Mouse (Mus musculus): Measurements from ENCODE around the gene Gpm6b.

The Gpm6b gene

GRCm38 (mm10) chrX:166351790-166352189 lies 113.1 kb downstream of the Gpm6b start:
- in situ Hi-C loops (cut with MboI, MseI), result loop anchor here in 1 of 2 experiments (5.0 to 25.0 kb wide), 2 partner anchors 184 to 1814 kb away; no protein-coding TSS in a partner anchor

- in situ Hi-C loops (cut with MboI, MseI), result loop anchor here in 1 of 2 experiments (5.0 to 25.0 kb wide), 2 partner anchors 186 to 1816 kb away; no protein-coding TSS in a partner anchor
Measured at GRCm38 (mm10) chrX:166353412-166353811, 114.7 kb downstream of the Gpm6b start.

GRCm38 (mm10) chrX:166354913-166355312 lies 116.2 kb downstream of the Gpm6b start:
- in situ Hi-C loops (cut with MboI, MseI), result loop anchor here in 1 of 2 experiments (5.0 to 25.0 kb wide), 2 partner anchors 188 to 1818 kb away; no protein-coding TSS in a partner anchor

GRCm38 (mm10) chrX:166356276-166356675 lies 117.6 kb downstream of the Gpm6b start:
- in situ Hi-C loops (cut with MboI, MseI), result loop anchor here in 1 of 2 experiments (25.0 kb wide), 1 partner anchor 1819 kb away; no protein-coding TSS in a partner anchor

- in situ Hi-C loops (cut with MboI, MseI), result loop anchor here in 1 of 2 experiments (25.0 kb wide), 1 partner anchor 1822 kb away; no protein-coding TSS in a partner anchor
Measured at GRCm38 (mm10) chrX:166358955-166359354, 120.2 kb downstream of the Gpm6b start.

- in situ Hi-C loops (cut with MboI, MseI), result loop anchor here in 1 of 2 experiments (25.0 kb wide), 1 partner anchor 1823 kb away; no protein-coding TSS in a partner anchor
Measured at GRCm38 (mm10) chrX:166359927-166360440, 121.3 kb downstream of the Gpm6b start.

GRCm38 (mm10) chrX:166360455-166360854 lies 121.7 kb downstream of the Gpm6b start:
- in situ Hi-C loops (cut with MboI, MseI), result loop anchor here in 1 of 2 experiments (25.0 kb wide), 1 partner anchor 1823 kb away; no protein-coding TSS in a partner anchor

- in situ Hi-C loops (cut with MboI, MseI), result loop anchor here in 1 of 2 experiments (25.0 kb wide), 1 partner anchor 1828 kb away; no protein-coding TSS in a partner anchor
Measured at GRCm38 (mm10) chrX:166365458-166366213, 126.9 kb downstream of the Gpm6b start.

- in situ Hi-C loops (cut with MboI, MseI), result loop anchor here in 1 of 2 experiments (25.0 kb wide), 1 partner anchor 1215 kb away; no protein-coding TSS in a partner anchor
Measured at GRCm38 (mm10) chrX:166376681-166377328, 138.1 kb downstream of the Gpm6b start.

GRCm38 (mm10) chrX:166378652-166379051 lies 139.9 kb downstream of the Gpm6b start:
- in situ Hi-C loops (cut with MboI, MseI), result loop anchor here in 1 of 2 experiments (25.0 kb wide), 1 partner anchor 1216 kb away; no protein-coding TSS in a partner anchor

- in situ Hi-C loops (cut with MboI, MseI), result loop anchor here in 1 of 2 experiments (25.0 kb wide), 1 partner anchor 1221 kb away; no protein-coding TSS in a partner anchor
Measured at GRCm38 (mm10) chrX:166383606-166384005, 144.9 kb downstream of the Gpm6b start.

- in situ Hi-C loops (cut with MboI, MseI), result loop anchor here in 1 of 2 experiments (25.0 kb wide), 1 partner anchor 1223 kb away; no protein-coding TSS in a partner anchor
Measured at GRCm38 (mm10) chrX:166384935-166385334, 146.2 kb downstream of the Gpm6b start.

GRCm38 (mm10) chrX:166386656-166387055 lies 147.9 kb downstream of the Gpm6b start:
- in situ Hi-C loops (cut with MboI, MseI), result loop anchor here in 1 of 2 experiments (25.0 kb wide), 1 partner anchor 1224 kb away; no protein-coding TSS in a partner anchor

- in situ Hi-C loops (cut with MboI, MseI), result loop anchor here in 1 of 2 experiments (25.0 kb wide), 1 partner anchor 1231 kb away; no protein-coding TSS in a partner anchor
Measured at GRCm38 (mm10) chrX:166393753-166394152, 155.0 kb downstream of the Gpm6b start.

- in situ Hi-C loops (cut with MboI, MseI), result no loop called here
Measured at GRCm38 (mm10) chrX:166407865-166408264, 169.2 kb downstream of the Gpm6b start.

- in situ Hi-C loops (cut with MboI, MseI), result no loop called here
Measured at GRCm38 (mm10) chrX:166416196-166416595, 177.5 kb downstream of the Gpm6b start.

- in situ Hi-C loops (cut with MboI, MseI), result no loop called here
Measured at GRCm38 (mm10) chrX:166434812-166435211, 196.1 kb downstream of the Gpm6b start.

Data from T-helper 17 cell (primary cell).